Mouse (Mus musculus) layer of hippocampus, postnatal 14 days (tissue): ENCODE data around the gene Kifc3. TPM values are rescaled to one million over a fixed set of nuclear protein-coding genes. Genes with fewer than 3 reads are reported as not detected.
A peak's percentile ranks its signal among the peaks of the same experiment; 100 is the strongest.
"Not testable (repeated sequence)": the region's sequence is repeated elsewhere in the genome, so short reads cannot be mapped to it uniquely, and the experiment has no call there.

Source experiments
- DNase-seq, 2 experiments: peaks; one replicate each; pipeline ENCODE4 v3.0.0; 2021 to 2022; ENCODE audit warnings: low spot score in 2 of 2, mixed read lengths in 1 of 2
- long read RNA-seq, 2 experiments: library from polyadenylated mRNA; stranded (forward); transcript quantifications; one replicate each; pipeline ENCODE4 v2.0.0; 2021
- total RNA-seq, 2 experiments: library from RNA; stranded (reverse); gene quantifications; 2 replicates each; pipeline ENCODE4 v1.2.3; 2021

The Kifc3 gene
- 10 to 100 TPM; 59.0 to 60.2 TPM for total RNA-seq
- long read RNA-seq, experiment 1, transcript Kifc3-201 (20 exons, 3,277 nt), result major isoform, 38 of 68 reads
- long read RNA-seq, experiment 1, partial matches to known transcripts, result 7 of 68 reads
- long read RNA-seq, experiment 1, other reads (novel, unspliced or antisense), result 23 of 68 reads
- long read RNA-seq, experiment 2, transcript Kifc3-201 (20 exons, 3,277 nt), result major isoform, 47 of 92 reads
- long read RNA-seq, experiment 2, partial matches to known transcripts, result 9 of 92 reads
- long read RNA-seq, experiment 2, other reads (novel, unspliced or antisense), result 35 of 92 reads

DNA sequence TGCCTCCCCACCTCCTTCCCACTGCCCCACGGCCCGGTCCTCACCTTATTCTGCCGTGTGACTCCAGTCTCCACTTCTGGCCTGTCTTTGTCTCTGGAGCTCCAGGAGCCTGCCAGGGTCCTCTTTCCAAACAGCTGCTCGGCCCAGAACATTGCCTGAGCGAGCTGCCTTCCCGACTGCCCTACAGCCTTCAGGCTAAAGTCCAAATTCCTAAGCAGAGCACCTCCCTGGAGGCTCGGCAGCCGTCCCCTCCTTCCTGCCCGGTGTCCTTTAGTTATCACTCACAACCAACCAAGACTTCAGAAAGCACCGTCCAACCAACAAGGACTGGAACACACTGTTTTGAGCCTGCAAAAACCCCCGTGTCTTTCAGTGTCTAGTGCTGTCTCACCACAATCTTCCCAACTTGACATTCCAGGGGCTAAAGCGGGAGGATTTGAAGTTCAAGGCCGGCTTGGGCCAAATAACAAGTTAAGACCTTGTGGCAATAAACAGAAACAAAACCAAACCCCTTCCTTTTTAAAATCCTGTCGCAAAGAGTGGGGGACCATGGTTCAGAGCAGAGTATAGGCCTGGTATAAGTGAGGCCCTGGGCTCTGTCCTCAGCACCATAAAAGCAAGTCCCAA, at the start of gene Kifc3:
TSS of gene Kifc3 (minus strand) at position 164 of the 627 bp plus-strand sequence.
- DNase-seq, result no peak

GRCm38 (mm10) chr8:95252056-95252455, 49.4 kb upstream of the Kifc3 start:
- no peak for DNase-seq

- no peak for DNase-seq
These were observed 47.2 kb upstream of the Kifc3 start for GRCm38 (mm10) chr8:95249847-95250246.

- DNase-seq, result no peak
These were observed 44.7 kb upstream of the Kifc3 start for GRCm38 (mm10) chr8:95247277-95247676.

DNA sequence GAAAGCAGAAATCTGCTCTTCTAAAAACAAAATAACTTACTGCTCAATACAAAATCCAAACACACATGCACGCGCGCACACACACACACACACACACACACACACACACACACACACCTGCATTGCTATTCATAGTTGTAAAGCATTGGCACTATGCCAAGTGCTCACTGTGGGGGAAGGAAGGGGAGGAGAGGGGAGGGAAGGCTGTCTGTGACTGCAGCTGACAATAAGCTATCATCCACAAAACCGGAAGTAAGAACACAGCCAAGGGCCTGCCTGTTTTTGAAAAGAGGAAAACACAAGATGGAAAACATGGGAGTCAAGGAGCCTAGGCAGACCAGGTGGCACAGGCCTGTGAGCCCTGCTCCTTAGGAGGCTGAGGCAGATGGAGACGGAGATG, 42.6 kb upstream of the Kifc3 start:
- DNase-seq, result no peak

DNA sequence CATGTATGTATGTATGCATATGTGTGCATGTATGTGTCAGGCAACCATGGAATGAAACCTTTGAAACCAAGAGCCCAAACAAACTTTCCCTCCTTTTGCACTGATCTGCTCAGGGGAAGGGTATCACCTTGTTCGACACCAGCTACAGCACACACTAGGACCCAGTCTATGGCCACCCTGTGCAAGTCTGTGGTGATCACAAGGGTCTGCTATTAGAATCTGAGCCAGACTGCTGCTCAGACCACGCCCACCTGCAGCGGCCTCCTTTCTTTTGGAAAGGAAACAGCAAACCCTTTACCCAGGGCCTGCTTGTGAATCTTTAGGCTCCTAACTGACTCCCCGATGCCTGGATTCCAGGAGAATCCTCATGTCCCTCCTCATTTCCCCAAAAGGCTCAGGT, 41.2 kb upstream of the Kifc3 start:
- no peak for DNase-seq

DNA sequence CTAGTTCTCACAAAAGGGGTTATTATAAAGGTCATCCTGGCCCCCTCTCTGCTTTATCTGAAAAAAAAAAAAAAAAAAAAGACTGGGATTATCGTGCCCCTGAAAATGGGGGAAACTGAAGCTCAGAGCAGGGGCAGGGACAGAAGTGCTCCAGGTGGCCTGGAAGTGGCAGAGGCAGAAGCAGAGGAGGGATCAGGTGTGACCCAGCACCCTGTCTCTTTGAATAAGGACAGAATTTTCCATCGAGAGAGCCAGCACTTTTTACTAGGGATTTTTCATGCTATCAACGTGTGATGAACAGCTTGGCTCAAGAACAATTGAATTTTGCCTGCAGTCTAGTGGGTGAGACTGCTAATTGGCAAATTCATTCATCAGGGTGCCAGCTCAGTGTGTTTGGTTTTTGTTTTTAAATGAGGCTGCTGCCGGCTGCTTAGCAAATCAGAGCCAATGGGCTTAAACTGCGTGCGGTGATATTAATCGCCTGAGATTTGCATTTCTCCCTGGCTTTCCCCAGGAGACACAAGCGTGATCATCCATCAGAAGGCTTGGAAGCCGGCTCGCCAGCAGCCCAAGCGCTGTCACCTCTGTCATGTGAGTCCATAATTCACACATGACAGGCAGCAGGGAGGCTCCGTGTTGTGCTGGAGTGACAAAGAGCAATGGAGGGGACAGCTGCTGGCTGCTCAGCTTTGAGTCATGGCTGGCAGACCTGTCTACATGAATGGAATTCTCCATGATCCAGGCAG, 40.4 kb upstream of the Kifc3 start:
- DNase-seq, result peak; percentile 72 to 92

- no peak for DNase-seq
These were observed 39.6 kb upstream of the Kifc3 start for GRCm38 (mm10) chr8:95242099-95242825.

GRCm38 (mm10) chr8:95235683-95236082, 33.1 kb upstream of the Kifc3 start:
- peak; percentile 69 to 80 for DNase-seq

DNA sequence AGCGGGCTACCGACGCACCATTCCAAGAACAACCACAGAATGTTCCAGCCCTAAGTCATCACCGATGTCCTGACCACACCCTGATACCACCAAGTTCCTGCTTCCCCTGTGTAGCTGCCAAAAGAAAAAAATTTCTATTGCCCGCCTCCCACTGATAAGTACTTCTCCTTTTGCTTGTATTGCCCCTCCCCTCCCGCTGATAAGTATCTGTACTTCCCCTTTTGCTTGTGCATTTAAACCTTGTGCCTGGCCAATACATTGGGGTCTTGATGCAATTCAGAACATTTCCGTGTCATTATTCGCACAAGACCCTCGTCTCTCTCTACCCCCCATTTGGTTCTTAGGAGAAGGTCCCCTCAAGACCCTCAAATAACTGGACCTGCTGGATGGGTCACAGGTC, 27.5 kb upstream of the Kifc3 start:
- not testable (repeated sequence) for DNase-seq

DNA sequence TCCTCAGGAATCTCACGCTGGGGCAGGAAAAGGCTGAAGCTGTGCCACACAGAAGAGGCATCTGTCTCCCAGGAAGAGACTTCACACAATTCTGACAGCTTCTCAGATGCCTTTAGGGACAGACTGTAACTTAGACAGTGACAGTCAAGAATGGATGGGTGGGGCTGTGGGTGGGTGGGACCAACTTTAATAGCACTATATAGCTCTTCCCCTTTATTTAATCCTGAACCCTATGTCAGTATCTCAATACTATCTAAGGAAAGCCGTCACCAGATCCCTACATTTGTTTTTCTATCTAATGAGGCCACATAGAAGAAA, 24.5 kb upstream of the Kifc3 start:
- DNase-seq, result no peak

DNA sequence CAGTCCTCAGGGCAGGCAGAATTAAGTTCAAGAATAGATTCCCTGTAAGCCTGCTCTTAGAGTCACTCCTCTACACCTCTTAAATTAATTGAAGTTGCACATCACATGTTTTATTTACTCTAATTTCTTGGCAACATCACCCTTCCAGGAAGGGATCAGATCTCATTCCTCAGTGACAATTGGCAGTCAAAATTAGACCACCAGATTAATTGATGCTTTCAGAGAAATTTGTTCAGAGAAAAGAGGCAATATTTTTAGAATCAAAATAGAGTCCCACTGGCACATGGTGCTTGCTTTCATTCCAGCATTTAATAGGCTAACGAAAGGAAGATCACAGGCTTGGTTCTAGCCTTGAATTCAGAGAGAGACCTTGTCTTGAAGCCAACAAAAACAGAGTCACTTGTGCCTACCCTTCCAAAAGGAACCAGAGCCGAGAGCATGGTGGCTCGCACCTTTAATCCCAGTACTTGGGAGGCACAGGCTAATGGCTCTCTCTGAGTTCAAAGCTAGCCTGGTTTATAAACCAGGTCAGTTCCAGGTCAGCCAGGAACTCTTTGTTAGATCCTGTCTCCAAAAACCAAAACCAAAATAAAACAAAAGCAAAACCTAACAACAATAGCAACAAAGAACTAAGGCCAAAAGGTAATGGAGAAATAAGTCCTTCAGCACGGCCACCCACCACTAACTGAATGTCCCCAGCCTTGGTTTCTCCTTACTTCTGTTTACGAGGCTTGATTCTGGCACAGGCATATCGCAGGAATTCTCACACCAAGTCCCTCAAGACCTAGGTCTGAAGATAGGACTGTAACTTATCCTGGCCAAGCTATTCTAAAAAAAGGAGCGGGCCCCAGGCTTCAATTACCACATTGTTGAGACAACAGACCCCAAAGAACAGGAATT, 23.9 kb upstream of the Kifc3 start:
- DNase-seq, result peak in 1 of 2 experiments; percentile 28

DNA sequence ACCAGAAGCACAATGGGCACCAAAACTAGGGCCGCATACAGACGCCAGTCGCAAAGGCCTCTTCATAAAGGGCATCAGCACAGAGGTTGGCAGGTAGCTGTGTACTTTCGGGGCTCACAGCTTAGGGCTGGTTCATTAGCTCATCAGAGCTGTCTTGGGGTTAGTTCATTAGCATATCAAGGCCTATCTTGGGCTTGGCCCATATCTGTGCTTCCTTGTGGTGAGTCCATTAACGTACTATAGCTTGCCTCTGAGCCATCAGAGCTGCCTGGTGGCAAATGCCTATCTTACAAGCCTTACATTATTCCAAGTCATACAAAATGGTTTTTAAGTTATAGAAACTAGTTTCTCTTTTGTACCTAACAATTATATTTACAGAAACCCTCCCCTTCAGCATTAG, 21.4 kb upstream of the Kifc3 start:
- DNase-seq, result no peak

DNA sequence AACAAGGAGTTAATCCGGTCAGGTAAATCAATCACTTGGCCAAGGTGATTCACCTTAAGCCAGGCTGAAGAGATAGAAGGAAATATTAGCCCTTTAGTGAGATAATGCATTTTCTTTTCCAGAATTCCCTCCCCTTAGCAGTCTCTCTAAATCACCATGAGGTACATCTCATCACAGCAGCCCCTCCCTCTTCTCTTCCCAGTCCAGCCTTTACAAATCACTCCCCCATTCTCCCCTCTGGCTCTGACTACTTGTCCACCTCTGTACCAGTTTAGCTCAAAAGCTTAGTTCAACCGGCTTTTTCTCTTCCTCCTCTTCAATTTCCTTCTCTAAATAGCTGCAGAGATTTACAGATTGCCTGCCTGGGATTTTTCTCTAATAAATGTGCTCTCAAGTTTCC, 18.4 kb upstream of the Kifc3 start:
- no peak for DNase-seq

DNA sequence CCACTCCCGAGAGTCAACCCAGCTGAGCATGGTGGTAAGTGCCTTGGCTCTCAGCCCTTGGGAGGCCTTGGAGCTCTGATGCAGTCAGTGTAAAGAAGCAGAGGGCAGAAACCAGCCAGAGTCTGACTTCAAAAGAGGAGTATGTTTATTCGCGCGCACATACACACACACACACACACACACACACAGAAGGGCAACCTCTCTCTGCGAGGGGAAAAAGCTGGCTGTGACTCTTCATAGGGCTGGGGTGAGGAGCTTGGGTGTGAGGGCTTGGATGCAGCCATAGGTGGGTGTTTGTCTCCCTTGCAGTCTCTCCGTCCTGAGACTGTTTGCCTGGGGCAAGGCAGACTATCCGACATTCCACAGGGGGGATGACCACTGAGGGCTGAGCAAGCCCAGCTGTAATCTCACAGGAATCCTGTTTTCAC, 18.0 kb upstream of the Kifc3 start:
- DNase-seq, result no peak

DNA sequence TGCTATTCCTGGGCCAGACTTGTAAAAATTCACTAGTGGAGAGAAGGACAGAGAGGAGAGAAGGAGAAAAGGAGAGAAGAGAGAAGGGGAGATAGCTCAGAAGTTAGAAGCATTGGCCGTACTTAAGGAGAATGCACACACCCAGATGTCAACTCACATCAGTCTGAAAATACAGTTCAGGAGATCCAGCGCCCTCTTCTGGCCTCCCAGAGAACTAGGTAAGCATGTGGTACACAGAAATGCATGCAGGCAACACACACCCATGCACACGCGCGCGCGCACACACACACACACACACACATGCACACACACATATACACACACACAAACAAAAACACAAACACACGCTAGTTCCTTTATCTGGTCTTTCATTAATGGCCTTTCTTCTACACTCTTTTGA, 17.0 kb upstream of the Kifc3 start:
- DNase-seq, result no peak

DNA sequence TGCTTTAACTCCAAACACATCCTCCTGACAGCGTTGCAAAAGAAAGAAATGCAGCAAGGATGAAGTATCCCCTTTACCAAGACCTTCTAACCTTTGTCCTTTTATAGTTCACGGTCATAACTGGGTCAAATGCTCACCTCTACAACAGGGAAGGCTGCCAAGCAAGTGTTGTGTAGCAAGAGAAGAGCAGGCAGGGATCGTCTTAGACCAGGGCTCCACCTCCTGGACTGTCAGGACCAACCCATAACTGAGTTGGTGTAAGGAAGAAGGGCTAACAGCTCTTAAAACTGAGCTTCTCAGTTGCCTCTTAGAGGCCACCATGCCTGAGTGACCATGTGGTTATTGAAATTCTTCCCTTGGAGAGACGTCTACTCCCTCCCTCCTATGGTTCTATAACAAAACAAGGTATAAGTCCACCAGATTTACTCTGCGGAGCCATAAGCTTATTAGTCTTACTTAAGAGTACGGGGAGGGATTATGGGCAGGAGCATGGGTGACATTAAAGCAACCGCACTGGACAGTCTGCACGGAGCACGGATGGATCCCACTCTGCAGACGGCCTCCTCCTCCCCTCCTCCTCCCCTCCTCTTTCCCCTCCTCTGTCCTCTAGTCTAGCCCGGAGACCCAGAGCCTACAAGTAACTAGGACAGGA, 13.2 kb upstream of the Kifc3 start:
- no peak for DNase-seq

DNA sequence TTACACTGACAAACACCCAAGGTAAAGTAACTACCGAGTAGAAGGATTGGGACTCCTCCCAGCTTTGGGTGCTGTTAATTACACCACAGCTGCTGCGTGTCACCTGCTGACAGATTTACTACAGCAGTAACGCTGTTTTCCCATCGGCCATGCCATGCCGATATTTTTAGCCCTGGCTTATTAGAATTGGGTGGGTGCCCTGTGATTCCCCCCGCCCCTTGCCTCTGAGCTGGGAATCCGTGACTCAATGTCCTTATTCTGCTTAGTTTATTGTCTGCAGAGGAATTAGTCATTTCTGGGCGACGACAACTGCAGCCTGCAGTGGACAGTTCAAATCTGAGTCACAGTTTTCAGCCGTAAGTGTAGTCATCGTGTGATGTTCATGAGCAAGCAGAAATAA, 7.3 kb upstream of the Kifc3 start:
- DNase-seq, result peak in 1 of 2 experiments; percentile 12

DNA sequence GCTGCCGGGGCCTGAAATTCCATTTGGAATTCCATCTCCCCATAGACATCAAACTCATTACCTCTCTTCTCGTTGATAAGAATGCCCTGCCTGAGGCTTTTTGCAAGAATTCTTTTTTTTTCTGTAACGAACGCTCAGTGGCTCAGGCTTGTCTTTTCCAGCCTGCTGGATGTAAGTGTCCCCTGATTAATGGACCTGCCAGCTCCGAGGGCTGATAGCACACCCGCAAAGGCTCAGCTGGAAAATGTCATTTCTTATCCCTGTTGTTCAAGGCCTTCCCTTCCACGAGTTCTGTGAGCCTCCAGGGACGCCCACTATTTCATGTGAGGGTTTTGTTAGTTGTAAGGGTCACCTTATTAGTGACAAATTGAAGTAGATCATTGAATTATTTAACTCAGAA, 3.3 kb upstream of the Kifc3 start:
- DNase-seq, result no peak

DNA sequence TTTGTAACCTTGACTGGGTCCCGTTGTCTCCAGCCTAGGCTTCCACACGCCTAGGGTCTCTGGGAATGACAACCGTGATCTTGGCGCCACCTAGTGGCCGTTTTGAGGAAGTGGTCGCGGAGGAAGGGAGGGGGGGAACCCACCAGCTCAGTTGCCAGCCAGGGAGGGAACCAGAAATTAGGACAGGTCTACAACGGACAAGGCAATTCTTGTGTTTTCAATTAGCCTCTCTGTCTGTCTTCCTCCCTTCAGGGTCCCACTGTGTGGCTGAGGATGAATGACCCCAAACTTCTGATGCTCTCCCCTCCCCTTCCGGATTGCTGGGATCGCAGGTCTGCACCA, 1.4 kb upstream of the Kifc3 start:
- DNase-seq, result peak; percentile 74 to 80
